In the genomic region with DNA sequence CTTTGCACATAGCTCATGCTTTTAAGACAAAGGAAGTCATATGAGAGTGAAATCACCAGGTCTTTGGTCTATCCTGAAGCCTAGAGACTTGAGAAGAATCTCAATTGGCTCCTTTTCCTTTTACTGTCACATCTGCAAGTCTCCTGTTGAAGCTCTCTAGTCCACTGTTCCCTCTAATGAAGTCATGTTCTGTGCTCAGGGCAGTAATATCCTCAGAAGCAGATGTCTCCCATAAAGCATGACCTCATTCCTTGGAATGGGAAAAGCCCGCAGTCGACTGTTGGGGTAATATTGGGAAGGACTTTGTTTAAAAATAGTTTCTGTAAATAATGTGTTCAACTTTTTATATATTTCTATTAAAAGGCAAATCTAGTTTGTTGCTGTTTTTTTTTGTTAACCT, we compare ENCODE assay signal across 23 mouse cellular contexts.
"Had no signal": no experiment of that assay in that cellular context is flagged by ENCODE, and none has a peak within 500 bp of the region (broad histone marks: within the 10 kb centered on the region; RNA-seq: fewer than 3 reads in every experiment).

No protein-coding gene starts in this region.

- H3K9me3 ChIP-seq: liver, embryonic 12.5 days; liver, embryonic 15.5 days; lung, embryonic 15.5 days; megakaryocyte, embryonic 14.5 days; midbrain, embryonic 10.5 days; midbrain, embryonic 13.5 days; neural tube, embryonic 13.5 days; stomach, embryonic 15.5 days had no signal

- H3K36me3 ChIP-seq: liver, embryonic 12.5 days; liver, embryonic 15.5 days; lung, embryonic 15.5 days; midbrain, embryonic 10.5 days; midbrain, embryonic 13.5 days; neural tube, embryonic 13.5 days; stomach, embryonic 15.5 days had no signal

- H3K27me3 ChIP-seq: liver, embryonic 12.5 days; lung, embryonic 15.5 days; stomach, embryonic 15.5 days had no signal

- H3K27ac ChIP-seq: liver, embryonic 12.5 days; liver, embryonic 15.5 days; lung, embryonic 15.5 days; midbrain, embryonic 10.5 days; midbrain, embryonic 13.5 days; neural tube, embryonic 13.5 days; stomach, embryonic 15.5 days had no signal

- ATAC-seq: liver, embryonic 12.5 days; midbrain, embryonic 13.5 days; midbrain, embryonic 16.5 days had no signal

- H3K9ac ChIP-seq: liver, embryonic 12.5 days; liver, embryonic 15.5 days; lung, embryonic 15.5 days; midbrain, embryonic 13.5 days; neural tube, embryonic 13.5 days; stomach, embryonic 15.5 days had no signal

- H3K4me1 ChIP-seq: liver, embryonic 12.5 days; liver, embryonic 15.5 days; lung, embryonic 15.5 days; megakaryocyte, embryonic 14.5 days; midbrain, embryonic 10.5 days; midbrain, embryonic 13.5 days; neural tube, embryonic 13.5 days; stomach, embryonic 15.5 days had no signal

- DNase-seq: kidney, adult 18-20 months; kidney, adult 9 months; kidney, postnatal 14 days; kidney, postnatal 4 days; liver; lung, adult 18-20 months; lung, postnatal 10 days; lung, postnatal 36 days; right cerebral cortex, adult 18-20 months; right cerebral cortex, postnatal 14 days; right cerebral cortex, postnatal 4 days; spleen, adult 18-20 months; thymus, postnatal 25 days had no signal

- H3K4me2 ChIP-seq: liver, embryonic 12.5 days; liver, embryonic 15.5 days; lung, embryonic 15.5 days; midbrain, embryonic 13.5 days; neural tube, embryonic 13.5 days; stomach, embryonic 15.5 days had no signal

- H3K4me3 ChIP-seq: liver, embryonic 12.5 days; liver, embryonic 15.5 days; lung, embryonic 15.5 days; megakaryocyte, embryonic 14.5 days; midbrain, embryonic 10.5 days; midbrain, embryonic 13.5 days; myocyte; neural tube, embryonic 13.5 days; stomach, embryonic 15.5 days had no signal
